Mouse (Mus musculus): ENCODE measurements around the gene Catspere2. TPM values are rescaled to one million over a fixed set of nuclear protein-coding genes. Genes with fewer than 3 reads are reported as not detected.
"Not testable (repeated sequence)": the region's sequence is repeated elsewhere in the genome, so short reads cannot be mapped to it uniquely, and the experiment has no call there.

Gene Catspere2
- polyA plus RNA-seq, 1 experiment: 2.3 TPM

DNA sequence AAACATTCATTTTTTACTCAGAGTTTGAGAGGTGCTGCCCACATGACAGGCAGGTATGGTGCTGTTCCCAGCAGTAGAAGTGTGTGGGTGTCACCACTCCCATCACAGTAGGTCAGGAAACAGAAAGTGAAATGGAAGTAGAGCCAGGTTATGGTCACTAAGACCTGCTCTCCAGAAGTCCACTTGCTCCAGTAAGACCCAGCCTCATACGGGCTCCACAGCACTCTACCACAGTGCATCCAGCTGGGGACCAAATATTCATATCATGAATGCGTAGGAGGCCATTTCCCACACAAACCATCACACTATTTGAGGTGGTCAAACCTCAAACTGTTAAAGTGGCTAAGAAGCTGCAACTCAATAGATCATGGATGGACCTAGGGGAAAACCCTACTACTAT, 199.0 kb downstream of the Catspere2 start:
- 91% methylated on average over 2 of the region's 2 CpGs for WGBS
- no peak for TF ChIP-seq CTCF (IDR thresholded peaks at IDR 0.05; ENCODE audit: insufficient read depth, low read length)
- TF ChIP-seq POLR2A (IDR thresholded peaks at IDR 0.05; ENCODE audit: borderline replicate concordance, extremely low read depth, low read depth, low read length): no peak
- no peak for DNase-seq
- no peaks in the 10 kb centered on the region for H3K4me1 ChIP-seq (ENCODE audit: control insufficient read depth, insufficient read depth, low read length)
- no peak overlapping the region for H3K4me3 ChIP-seq (replicated peaks; ENCODE audit: extremely low read depth, low read depth, low read length)

DNA sequence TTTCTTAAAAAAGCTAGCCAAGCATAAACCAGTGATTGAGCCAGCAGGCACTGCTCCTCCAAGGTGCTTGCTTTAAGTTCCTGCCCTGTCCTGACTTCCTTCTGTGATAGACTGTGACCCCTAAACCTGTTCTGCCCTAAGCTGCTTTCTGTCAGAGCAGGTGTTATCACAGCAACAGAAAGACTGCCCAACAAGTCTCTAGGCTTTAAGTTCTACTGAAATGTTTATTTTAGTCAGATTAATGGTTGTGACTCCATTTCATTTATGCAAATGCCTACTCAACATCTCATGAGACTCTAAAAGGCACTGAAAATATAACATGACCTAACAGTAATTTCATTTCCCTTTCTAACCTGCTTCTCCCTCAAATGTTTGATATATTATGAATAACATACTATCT, 202.4 kb downstream of the Catspere2 start:
- TF ChIP-seq POLR2A (IDR thresholded peaks at IDR 0.05; ENCODE audit: borderline replicate concordance, extremely low read depth, low read depth, low read length): no peak
- no peak for TF ChIP-seq CTCF (IDR thresholded peaks at IDR 0.05; ENCODE audit: insufficient read depth, low read length)
- no peak overlapping the region for H3K4me3 ChIP-seq (replicated peaks; ENCODE audit: extremely low read depth, low read depth, low read length)
- no peak for DNase-seq
- H3K4me1 ChIP-seq (ENCODE audit: control insufficient read depth, insufficient read depth, low read length): peaks cover 5% of the 10 kb centered on the region

DNA sequence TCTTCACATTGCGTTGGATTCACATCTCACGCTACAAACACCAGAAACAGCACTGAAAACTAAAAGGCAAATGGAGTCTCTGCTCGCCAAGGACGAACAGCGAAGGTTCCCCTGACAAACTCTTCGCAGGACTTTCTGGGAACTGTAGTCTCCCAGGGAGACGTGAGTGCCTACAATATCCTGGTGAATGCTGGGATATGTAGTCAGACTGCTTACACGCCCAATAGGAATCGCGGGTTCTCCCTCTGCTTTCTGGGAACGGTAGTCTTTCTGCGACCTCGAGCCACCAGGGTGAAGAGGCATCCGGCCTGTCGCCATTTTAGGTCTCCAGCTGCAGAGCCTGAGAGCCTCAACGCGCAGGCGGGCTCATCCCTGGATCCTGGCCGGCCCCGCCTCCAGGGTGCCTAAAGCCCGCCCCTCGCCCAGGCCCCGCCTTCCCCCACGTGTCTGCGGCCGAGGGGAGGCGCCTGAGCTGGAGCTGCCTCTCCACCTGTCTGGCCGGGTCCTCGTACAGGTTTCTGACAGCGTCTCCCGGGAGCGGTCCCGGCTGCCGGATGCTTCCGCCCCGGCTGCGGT, 204.1 kb downstream of the Catspere2 start, which contains the start of gene Desi2:
TSS of gene Desi2 (plus strand) at position 202 of the 576 bp plus-strand sequence.
- peak; percentile 91 for DNase-seq
- under 1% methylated on average over 37 of the region's 37 CpGs for WGBS
- peak; percentile 61; the same call in 1 of the 2 replicates for TF ChIP-seq POLR2A (IDR thresholded peaks at IDR 0.05; ENCODE audit: borderline replicate concordance, extremely low read depth, low read depth, low read length)
- H3K4me3 ChIP-seq (replicated peaks; ENCODE audit: extremely low read depth, low read depth, low read length): peak within 1 kb of the TSS; percentile 62
- not testable (repeated sequence) for H3K4me1 ChIP-seq (ENCODE audit: control insufficient read depth, insufficient read depth, low read length)

DNA sequence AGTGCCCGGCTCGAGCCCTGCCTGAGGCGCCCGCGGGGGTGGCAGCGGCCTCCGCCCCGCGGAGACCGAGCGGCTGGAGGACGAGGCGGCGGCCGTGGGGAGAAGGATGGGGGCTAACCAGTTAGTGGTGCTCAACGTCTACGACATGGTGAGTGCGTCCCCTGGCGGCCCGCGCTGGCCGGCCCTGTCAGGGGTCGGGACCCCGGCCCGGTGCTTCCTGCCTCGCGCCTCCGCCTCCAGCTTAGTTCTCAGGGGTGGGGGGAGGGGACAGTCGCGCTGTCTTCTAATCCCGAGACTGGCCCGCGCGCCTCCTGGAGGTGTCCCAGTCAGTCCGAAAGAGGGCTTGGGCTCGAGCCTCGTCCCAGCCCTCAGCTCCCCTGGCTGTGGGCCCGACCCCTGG, 204.6 kb downstream of the Catspere2 start:
- H3K4me3 ChIP-seq (replicated peaks; ENCODE audit: extremely low read depth, low read depth, low read length): peak overlapping the region; percentile 62
- WGBS: under 1% methylated on average over 27 of the region's 38 CpGs
- not testable (repeated sequence) for DNase-seq; H3K4me1 ChIP-seq (ENCODE audit: control insufficient read depth, insufficient read depth, low read length)

DNA sequence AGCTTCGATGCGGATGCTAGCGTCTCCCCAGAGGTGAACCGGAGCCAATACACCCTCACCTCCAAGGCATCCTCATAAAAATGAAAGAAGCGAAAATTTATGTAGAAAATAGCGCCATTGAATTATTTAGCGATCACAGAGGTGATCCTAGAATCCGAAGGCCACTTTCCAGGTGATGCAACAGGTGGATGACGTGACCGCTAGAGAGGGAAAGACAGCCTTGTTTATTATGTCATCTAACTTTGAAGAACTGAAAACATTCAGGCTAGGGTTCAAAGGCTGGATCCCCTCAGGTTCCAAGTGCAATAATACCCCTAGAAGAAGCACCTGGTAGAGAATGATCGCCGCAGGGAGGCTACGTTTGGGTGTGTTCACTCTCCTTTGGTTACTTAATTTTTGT, 205.2 kb downstream of the Catspere2 start:
- 7% methylated on average over 13 of the region's 13 CpGs for WGBS
- TF ChIP-seq POLR2A (IDR thresholded peaks at IDR 0.05; ENCODE audit: borderline replicate concordance, extremely low read depth, low read depth, low read length) (no peak), CTCF (IDR thresholded peaks at IDR 0.05; ENCODE audit: insufficient read depth, low read length) (no peak)
- Histone ChIP-seq H3K4me3 (replicated peaks; ENCODE audit: extremely low read depth, low read depth, low read length) (peak overlapping the region; percentile 28), H3K4me1 (ENCODE audit: control insufficient read depth, insufficient read depth, low read length) (peaks cover 5% of the 10 kb centered on the region)
- DNase-seq: peak; percentile 32

DNA sequence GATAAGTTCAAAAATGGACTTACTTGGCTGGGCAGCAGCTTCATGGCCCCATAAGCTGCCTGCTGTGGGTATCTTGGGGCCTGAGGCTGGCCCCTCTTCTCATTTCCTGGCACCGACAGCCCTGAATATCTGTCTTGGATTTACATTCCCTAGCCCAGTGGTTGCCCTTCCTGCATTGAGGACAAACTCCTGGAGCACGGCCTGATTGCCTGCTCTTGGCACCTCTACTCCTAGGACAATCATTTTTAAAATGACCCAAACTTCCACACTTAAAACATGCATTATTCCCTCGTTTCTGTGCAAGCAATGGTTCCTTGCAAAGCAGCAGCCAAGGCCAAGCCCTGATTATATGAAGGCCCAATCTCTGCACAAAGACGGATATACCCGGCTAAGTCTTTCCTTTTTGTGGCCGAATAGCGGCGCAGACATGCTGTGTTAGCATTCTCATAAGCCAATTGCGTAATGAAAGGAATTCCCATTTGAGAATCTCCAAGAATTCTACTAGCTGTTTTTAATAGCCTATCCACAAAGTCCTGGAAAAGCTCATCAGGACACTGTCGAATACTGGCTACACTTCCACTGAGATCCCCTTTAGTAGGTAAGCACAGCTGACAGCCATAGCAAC, 222.6 kb downstream of the Catspere2 start:
- DNase-seq: no peak
- WGBS: 48% methylated on average over 10 of the region's 10 CpGs
- TF ChIP-seq POLR2A (IDR thresholded peaks at IDR 0.05; ENCODE audit: borderline replicate concordance, extremely low read depth, low read depth, low read length) (no peak), CTCF (IDR thresholded peaks at IDR 0.05; ENCODE audit: insufficient read depth, low read length) (no peak)

DNA sequence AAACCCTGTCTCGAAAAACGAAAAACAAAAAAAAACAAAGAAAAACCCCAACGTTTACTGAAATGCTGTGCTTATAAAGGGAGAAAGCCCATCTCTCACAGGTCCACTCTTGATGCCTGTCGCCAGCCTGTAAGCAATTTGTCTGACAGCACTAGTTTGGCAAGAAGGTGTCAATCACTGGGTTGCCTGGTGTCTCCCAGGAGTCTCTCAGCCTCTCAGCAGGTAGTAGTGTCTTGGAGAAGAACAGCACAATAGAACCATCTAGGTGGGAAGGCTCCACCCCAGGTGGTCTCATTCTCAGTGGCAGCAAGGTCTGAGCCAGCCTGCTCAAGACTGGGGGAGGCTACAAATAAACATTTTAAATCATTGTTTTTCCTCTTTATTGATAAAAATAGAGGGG, 224.6 kb downstream of the Catspere2 start:
- 90% methylated on average over 4 of the region's 4 CpGs for WGBS
- not testable (repeated sequence) for H3K4me1 ChIP-seq (ENCODE audit: control insufficient read depth, insufficient read depth, low read length); DNase-seq; H3K4me3 ChIP-seq (replicated peaks; ENCODE audit: extremely low read depth, low read depth, low read length)

More for the DNA sequence above, 222.6 kb downstream of the Catspere2 start:
- H3K4me3 ChIP-seq (replicated peaks; ENCODE audit: extremely low read depth, low read depth, low read length): no peak overlapping the region
- H3K4me1 ChIP-seq (ENCODE audit: control insufficient read depth, insufficient read depth, low read length): peaks cover 4% of the 10 kb centered on the region

DNA sequence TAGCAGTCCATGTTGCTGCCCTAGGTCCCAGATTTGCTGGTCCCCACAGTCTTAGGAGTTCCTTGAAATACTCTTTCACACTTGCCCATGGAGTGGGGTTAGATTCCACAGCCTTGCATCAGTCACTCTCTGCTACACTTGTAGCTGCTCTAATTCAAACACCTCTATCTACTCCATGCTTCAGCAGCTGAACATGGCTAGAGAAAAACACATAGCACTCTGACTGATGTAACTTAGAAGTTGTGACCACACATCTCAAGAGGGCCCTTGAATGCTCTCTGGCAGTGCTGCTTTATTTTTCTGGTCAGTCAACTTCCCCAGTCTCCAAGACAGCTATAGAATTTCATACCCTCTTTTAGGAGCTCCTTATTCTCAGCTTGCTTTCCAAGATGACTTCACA, 226.7 kb downstream of the Catspere2 start:
- no peak overlapping the region for H3K4me3 ChIP-seq (replicated peaks; ENCODE audit: extremely low read depth, low read depth, low read length)
- H3K4me1 ChIP-seq (ENCODE audit: control insufficient read depth, insufficient read depth, low read length): peaks cover 4% of the 10 kb centered on the region
- peak; percentile 49 for DNase-seq
- TF ChIP-seq POLR2A (IDR thresholded peaks at IDR 0.05; ENCODE audit: borderline replicate concordance, extremely low read depth, low read depth, low read length) (no peak), CTCF (IDR thresholded peaks at IDR 0.05; ENCODE audit: insufficient read depth, low read length) (no peak)

DNA sequence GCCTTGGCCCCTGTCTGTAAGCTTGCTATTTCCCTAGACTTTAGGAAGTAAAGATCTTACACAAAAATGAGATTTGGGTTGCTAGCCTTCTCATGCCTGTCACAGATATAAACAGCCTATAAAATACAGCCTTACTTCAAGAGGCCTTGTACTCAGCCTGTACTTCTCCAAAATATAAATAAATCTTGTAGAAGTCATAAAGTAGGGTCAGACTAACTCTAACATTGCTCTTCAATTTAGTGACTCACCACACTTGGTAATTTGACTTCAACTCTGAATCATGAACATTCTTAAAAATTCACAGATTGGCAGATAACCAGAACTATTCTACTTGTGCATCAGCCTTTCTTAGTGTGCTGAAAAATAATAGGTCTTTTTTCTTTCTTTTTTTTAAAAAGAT, 233.9 kb downstream of the Catspere2 start:
- no peak overlapping the region for H3K4me3 ChIP-seq (replicated peaks; ENCODE audit: extremely low read depth, low read depth, low read length)
- no peak for TF ChIP-seq CTCF (IDR thresholded peaks at IDR 0.05; ENCODE audit: insufficient read depth, low read length)
- peaks cover 3% of the 10 kb centered on the region for H3K4me1 ChIP-seq (ENCODE audit: control insufficient read depth, insufficient read depth, low read length)
- no peak for DNase-seq

DNA sequence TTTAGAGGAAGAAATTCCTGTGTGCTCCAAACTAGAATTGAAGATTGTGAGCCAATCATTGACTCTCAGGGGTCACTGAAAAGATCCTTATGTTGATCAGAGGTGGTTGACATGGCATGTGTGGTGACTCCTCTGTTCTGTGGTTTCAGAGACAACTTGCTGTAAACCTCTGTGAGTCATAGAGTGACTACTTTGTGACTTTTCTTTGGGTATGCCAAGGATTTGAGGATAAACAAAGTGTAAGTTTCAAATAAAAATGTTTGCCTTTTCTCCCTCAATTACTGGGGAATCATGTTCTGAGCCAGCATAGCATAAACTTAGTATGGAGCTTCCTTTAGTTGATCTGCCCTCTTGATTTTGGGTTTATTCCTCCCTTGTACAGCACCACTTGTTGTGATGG, 235.1 kb downstream of the Catspere2 start:
- H3K4me3 ChIP-seq (replicated peaks; ENCODE audit: extremely low read depth, low read depth, low read length): no peak overlapping the region
- no peak for TF ChIP-seq POLR2A (IDR thresholded peaks at IDR 0.05; ENCODE audit: borderline replicate concordance, extremely low read depth, low read depth, low read length)
- no peak for TF ChIP-seq CTCF (IDR thresholded peaks at IDR 0.05; ENCODE audit: insufficient read depth, low read length)
- no peak for DNase-seq

More for the DNA sequence above, 235.1 kb downstream of the Catspere2 start:
- peaks cover 3% of the 10 kb centered on the region for H3K4me1 ChIP-seq (ENCODE audit: control insufficient read depth, insufficient read depth, low read length)
